Mouse (Mus musculus): ENCODE measurements around the gene Gtf2f1. TPM values are rescaled to one million over a fixed set of nuclear protein-coding genes. Genes with fewer than 3 reads are reported as not detected.

Gtf2f1 gene
- polyA plus RNA-seq (2012; ENCODE audit: low replicate concordance) = 144 and 226 TPM in 2 replicates

GRCm38 (mm10) chr17:57011236-57012141 is at the start of gene Gtf2f1, which contains the start of gene Gm17949:
Gene Gtf2f1, minus strand, starts transcription at chr17:57011288.
Gene Gm17949, plus strand, starts transcription at chr17:57011469.

GRCm38 (mm10) chr17:57059486-57059977 is 48.4 kb upstream of the Gtf2f1 start, which contains the start of gene Slc25a23:
Gene Slc25a23, minus strand, starts transcription at chr17:57059863.

GRCm38 (mm10) chr17:57058891-57059485 is 47.9 kb upstream of the Gtf2f1 start, which contains the start of gene Crb3:
Gene Crb3, plus strand, starts transcription at chr17:57059105.

GRCm38 (mm10) chr17:57041554-57041953 is 30.5 kb upstream of the Gtf2f1 start, which contains the start of gene Slc25a41:
Gene Slc25a41, minus strand, starts transcription at chr17:57041654.

GRCm38 (mm10) chr17:57030931-57031660 is 20.0 kb upstream of the Gtf2f1 start, which contains the start of gene Khsrp:
Gene Khsrp, minus strand, starts transcription at chr17:57031522.

GRCm38 (mm10) chr17:56999968-57000609 is 11.0 kb downstream of the Gtf2f1 start, which contains the start of gene Pspn:
Gene Pspn, minus strand, starts transcription at chr17:57000018.

GRCm38 (mm10) chr17:56997029-56997667 is 13.9 kb downstream of the Gtf2f1 start, which contains the start of gene Alkbh7:
Gene Alkbh7, plus strand, starts transcription at chr17:56997339.

GRCm38 (mm10) chr17:56990115-56990746 is 20.9 kb downstream of the Gtf2f1 start, which contains the start of gene Clpp:
Gene Clpp, plus strand, starts transcription at chr17:56990305.

GRCm38 (mm10) chr17:56982013-56982412 is 29.1 kb downstream of the Gtf2f1 start, which contains the start of gene Acer1:
Gene Acer1, minus strand, starts transcription at chr17:56982126.

Other genes with a start within 250 kb of the Gtf2f1 start
- gene Dus3l, start 246.5 kb downstream of the Gtf2f1 start, polyA plus RNA-seq (2012; ENCODE audit: low replicate concordance) = 63.0 and 71.4 TPM in 2 replicates
- gene Prr22, start 241.0 kb downstream of the Gtf2f1 start, polyA plus RNA-seq (2012; ENCODE audit: low replicate concordance) = 22.2 and 50.3 TPM in 2 replicates
- 80.3 and 90.4 TPM in 2 replicates for gene Rfx2, start 180.3 kb downstream of the Gtf2f1 start, polyA plus RNA-seq (2012; ENCODE audit: low replicate concordance)
- not detected in 2 replicates for gene Acsbg2, start 136.8 kb downstream of the Gtf2f1 start, polyA plus RNA-seq (2012; ENCODE audit: low replicate concordance)
- gene 1700061G19Rik, start 135.8 kb downstream of the Gtf2f1 start, polyA plus RNA-seq (2012; ENCODE audit: low replicate concordance) = not detected in 2 replicates
- 120 and 136 TPM in 2 replicates for gene Mllt1, start 75.9 kb downstream of the Gtf2f1 start, polyA plus RNA-seq (2012; ENCODE audit: low replicate concordance)
- not detected in 2 replicates for gene Acer1, start 29.2 kb downstream of the Gtf2f1 start, polyA plus RNA-seq (2012; ENCODE audit: low replicate concordance)
- gene Clpp, start 21.0 kb downstream of the Gtf2f1 start, polyA plus RNA-seq (2012; ENCODE audit: low replicate concordance) = 77.6 and 206 TPM in 2 replicates
- 20.6 and 31.9 TPM in 2 replicates for gene Alkbh7, start 13.9 kb downstream of the Gtf2f1 start, polyA plus RNA-seq (2012; ENCODE audit: low replicate concordance)
- 2.3 and 3.1 TPM in 2 replicates for gene Pspn, start 11.3 kb downstream of the Gtf2f1 start, polyA plus RNA-seq (2012; ENCODE audit: low replicate concordance)
- gene Gm17949, start 181 bp upstream of the Gtf2f1 start, polyA plus RNA-seq (2012; ENCODE audit: low replicate concordance) = not detected in 2 replicates
- gene Khsrp, start 20.2 kb upstream of the Gtf2f1 start, polyA plus RNA-seq (2012; ENCODE audit: low replicate concordance) = 758 and 1,065 TPM in 2 replicates
- not detected in 2 replicates for gene Slc25a41, start 30.4 kb upstream of the Gtf2f1 start, polyA plus RNA-seq (2012; ENCODE audit: low replicate concordance)
- 5.3 and 6.2 TPM in 2 replicates for gene Crb3, start 47.8 kb upstream of the Gtf2f1 start, polyA plus RNA-seq (2012; ENCODE audit: low replicate concordance)
- 4.9 and 6.2 TPM in 2 replicates for gene Slc25a23, start 48.6 kb upstream of the Gtf2f1 start, polyA plus RNA-seq (2012; ENCODE audit: low replicate concordance)
- 25.4 and 34.0 TPM in 2 replicates for gene Dennd1c, start 67.2 kb upstream of the Gtf2f1 start, polyA plus RNA-seq (2012; ENCODE audit: low replicate concordance)
- 0.23 and 0.25 TPM in 2 replicates for gene Tubb4a, start 76.5 kb upstream of the Gtf2f1 start, polyA plus RNA-seq (2012; ENCODE audit: low replicate concordance)
- 0.18 and 0.27 TPM in 2 replicates for gene Tnfsf9, start 94.0 kb upstream of the Gtf2f1 start, polyA plus RNA-seq (2012; ENCODE audit: low replicate concordance)
- gene Cd70, start 138.5 kb upstream of the Gtf2f1 start, polyA plus RNA-seq (2012; ENCODE audit: low replicate concordance) = not detected in 2 replicates
- gene Tnfsf14, start 182.9 kb upstream of the Gtf2f1 start, polyA plus RNA-seq (2012; ENCODE audit: low replicate concordance) = 0.85 and 0.98 TPM in 2 replicates
- 1.6 and 2.3 TPM in 2 replicates for gene C3, start 216.8 kb upstream of the Gtf2f1 start, polyA plus RNA-seq (2012; ENCODE audit: low replicate concordance)
- 17.4 and 22.9 TPM in 2 replicates for gene Gpr108, start 237.2 kb upstream of the Gtf2f1 start, polyA plus RNA-seq (2012; ENCODE audit: low replicate concordance)
- gene Trip10, start 238.2 kb upstream of the Gtf2f1 start, polyA plus RNA-seq (2012; ENCODE audit: low replicate concordance) = 3.1 and 4.2 TPM in 2 replicates